Mouse (Mus musculus) retina, adult 2 months (tissue): Measurements from ENCODE around the gene Sec14l1.

Experiments
- DNase-seq: peaks from one replicate; pipeline ENCODE4 v3.0.0-alpha.2; 2012; ENCODE audit warnings: low read depth, low spot score

The Sec14l1 gene

DNA sequence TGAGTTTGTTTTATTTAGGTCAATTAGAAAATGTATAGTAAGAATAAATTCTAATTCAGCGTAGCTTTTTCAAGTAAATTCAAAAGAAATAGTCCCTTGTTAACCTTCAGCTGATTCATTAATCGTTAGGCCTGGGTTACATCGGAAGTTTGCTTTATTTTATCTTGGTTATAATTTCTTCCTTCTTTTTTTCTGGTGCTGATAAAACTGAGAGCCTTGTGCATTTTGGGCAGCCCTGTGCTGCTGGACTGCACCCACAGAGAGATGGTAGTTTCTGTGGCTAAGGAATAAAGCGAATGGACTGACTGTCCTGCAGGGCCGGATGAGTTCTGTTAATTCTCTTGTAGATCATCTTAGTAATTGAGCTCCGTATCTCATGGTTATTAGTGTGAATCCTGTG, 37.6 kb downstream of the Sec14l1 start:
- no peak for DNase-seq

DNA sequence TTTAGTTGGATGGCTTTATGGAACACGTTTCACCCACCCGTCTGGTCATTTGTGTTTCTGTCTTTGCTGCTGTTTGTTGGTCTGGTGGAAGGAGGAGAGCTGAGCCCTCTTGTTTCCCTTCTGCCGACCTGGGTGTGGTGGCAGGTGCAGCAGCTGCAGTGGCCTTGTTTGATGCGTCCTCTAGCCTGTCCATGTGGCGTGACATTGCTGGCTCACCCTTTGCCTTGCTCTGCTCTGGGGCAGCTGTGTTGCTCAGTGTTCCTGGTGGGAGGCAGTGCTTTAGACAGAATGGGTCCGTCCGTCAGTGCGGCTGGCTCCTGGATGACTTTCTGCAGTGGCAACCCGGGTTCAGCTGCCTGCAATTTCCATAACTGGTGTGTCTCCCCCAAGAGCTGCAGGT, 38.6 kb downstream of the Sec14l1 start:
- no peak for DNase-seq

DNA sequence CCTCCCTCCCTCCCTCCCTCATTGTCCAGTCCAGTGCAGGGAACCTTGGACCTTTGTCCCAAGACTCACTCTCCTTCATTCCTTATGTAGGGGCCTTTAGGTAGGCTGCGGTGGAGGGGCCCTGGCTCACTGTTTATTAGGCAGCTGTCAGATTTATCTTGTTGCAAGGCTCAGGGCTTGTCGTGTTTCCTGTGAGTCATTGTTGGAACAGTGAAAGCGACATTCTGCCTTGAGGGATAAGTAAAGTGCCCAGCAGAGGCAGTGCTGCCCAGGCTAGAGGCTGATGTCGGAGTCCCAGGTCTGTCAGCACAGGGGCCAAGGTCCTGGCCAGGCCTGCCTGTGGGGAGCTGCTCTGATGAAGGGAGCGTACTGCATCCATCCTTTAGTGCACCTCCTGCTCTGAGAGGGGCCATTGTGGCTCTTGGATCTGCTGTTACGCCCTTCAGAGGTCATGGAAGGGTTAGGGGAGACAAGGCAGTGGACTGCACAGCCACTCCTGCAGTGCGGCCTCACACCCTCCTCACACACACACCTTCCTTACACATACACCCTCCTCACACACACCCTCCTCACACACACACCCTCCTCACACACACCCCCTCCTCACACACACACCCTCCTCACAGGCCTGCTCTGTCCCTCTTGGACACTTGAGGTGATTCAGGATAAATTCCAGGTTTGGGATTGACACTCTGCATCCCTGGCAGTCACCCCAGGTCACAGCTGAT, 39.3 kb downstream of the Sec14l1 start:
- no peak for DNase-seq

DNA sequence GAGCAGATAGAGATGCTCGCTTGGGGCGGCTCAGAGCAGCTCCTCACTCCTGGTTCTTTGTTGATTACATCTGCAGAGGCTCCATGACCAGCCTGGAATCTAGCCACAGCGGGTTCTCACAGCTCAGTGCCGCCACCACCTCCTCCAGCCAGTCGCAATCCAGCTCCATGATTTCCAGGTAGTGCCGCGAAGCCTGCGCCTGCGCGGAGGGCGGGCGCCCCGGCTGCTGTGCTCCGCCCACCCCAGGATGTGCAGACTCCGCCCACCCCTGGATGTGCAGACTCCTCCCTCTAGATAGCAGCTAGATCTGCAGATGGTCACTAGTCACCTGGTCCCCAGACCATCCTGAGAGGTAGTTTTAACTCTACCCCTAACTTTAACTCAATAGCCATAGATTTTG, 41.8 kb downstream of the Sec14l1 start:
- no peak for DNase-seq

DNA sequence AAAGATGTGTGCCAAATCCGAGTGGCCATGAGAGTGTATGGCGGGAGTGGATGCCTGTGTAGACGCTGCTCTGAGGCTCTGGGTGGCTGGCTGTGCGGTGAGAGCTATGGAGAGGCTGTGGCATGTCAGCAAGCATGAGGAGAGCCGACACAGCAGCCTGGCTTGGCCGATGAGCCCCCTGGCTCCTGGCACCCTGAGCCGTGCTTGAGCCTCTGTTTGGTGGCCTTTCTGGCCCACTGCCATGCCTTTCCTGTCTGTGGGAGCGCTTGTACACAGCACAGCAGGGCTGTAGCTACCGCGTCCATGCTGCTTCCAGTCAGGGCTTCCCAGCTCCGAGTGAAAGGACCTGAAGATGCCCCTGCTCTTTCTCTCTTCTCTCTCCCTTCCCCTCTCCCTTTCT, 43.4 kb downstream of the Sec14l1 start:
- DNase-seq, result no peak

DNA sequence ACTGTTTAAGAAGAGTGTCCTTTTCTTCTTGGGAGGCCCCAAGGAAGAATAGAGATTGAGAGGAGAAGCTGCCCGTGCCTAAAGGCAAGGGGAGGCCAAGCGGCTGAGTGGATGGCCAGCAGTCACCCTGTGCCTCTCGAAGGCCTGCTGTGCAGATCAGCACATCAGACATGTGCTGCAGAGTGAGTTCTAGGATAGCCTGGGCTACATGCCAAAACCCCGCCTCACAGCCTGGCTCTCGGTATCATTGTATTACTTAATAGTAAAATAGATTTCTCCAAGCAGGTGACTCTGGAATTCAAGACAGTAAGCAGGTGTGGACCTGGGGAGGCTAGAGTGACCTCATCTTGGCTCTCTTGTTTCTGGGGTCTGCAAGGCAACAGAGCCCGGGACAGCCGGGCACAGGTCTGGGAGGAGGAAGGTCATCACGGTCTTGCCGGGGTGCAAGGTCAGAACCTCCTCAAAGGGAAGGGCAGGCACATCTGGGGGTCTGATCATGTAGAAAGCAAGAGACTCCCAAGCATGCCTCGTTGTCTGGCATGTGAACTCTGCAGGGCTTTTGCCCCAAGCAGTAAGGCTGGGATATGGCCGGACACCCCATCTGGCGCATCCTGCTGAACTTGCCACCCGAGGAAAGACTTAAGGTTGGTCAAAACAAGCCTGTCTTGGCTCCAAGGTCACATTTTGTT, 44.4 kb downstream of the Sec14l1 start:
- no peak for DNase-seq

DNA sequence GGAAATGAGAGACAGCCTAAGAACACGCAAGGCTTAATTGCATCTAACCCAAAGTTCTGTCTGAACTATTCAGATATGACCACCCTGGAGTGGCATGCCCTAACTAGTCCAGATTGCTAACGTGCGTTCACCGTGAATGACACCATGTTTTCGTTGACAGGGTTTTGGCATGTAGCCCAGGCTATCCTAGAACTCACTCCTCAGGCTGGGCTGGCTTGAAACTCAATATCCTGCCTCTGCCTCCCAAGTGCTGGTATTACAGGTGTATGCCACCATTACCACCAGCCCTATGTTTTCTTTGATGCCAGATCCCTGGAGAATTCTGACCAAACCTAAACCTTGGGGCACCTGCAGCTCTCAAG, 45.0 kb downstream of the Sec14l1 start:
- DNase-seq, result no peak

DNA sequence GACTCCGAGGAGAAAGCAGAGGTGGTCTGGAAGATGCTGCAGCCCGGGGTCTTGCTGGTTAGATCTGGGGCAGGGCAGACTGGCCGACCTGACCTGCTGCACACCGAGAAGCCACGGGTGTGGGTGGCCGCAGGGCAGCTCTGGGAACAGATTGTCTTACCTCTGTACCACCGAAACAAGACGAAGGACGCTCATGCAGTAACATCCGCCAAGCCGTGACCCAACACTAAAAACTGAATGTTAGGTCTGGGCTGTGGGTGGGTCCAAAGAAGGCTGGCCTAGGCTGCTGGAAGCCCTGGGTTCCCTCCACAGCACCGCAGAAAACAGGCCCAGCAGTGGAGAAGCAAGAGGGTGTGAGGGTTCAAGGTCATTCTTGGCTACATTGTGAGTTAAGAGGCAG, 45.8 kb downstream of the Sec14l1 start:
- no peak for DNase-seq

DNA sequence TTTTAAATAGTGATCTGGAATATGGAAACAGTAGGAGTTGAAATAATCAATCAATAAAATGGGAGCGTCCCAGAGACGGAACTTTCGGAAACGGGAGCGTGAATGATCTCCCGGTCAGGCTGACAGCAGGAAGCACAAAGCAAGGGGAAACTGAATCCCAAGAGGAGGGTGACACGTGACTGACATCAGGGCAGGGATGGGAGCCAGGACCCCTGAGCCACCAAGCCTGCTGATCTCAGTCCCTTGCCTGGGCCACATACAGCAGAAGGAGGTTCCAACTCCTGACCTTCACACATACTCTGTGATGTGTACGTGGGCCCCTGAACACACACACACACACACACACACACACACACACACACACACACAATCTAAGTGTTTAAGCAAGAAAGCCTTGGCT, 46.6 kb downstream of the Sec14l1 start:
- no peak for DNase-seq

DNA sequence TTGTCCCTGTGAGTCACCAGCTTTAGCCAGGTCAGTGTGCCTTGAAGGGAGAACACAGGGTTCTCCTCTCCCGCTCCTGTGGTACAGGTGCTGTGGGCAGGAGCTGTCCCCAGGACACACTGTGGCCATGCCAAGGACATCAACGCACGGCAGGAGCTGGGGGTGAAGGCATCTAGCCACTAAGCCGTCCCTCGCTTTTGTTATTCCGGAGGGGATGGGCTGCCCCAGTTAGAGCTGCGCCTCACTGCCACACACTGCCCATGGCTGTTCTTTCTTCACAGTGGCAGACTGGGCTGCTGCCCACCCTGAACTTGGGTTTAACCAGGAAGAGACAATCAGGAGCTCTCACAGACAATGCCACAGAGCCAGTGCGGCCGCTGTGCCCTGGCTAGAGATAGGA, 48.1 kb downstream of the Sec14l1 start:
- no peak for DNase-seq

DNA sequence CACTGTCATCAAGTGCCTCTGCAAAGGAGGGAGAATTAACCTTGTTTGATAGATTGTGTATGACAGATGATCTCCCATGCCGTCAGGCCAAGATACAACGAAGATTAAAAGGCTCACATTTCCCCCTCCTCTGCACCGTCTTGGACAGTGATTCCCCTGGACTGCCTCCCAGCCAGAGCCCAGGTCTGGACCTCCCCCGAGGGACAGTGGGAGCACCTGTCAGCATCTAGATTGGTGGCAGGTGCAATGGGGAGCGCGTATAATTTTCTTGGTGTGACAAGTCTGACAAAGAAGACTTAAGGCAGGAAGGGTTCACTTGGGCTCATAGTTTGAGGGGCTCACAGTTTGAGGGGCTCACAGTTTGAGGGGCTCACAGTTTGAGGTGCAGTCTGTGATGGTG, 48.8 kb downstream of the Sec14l1 start:
- DNase-seq, result no peak

DNA sequence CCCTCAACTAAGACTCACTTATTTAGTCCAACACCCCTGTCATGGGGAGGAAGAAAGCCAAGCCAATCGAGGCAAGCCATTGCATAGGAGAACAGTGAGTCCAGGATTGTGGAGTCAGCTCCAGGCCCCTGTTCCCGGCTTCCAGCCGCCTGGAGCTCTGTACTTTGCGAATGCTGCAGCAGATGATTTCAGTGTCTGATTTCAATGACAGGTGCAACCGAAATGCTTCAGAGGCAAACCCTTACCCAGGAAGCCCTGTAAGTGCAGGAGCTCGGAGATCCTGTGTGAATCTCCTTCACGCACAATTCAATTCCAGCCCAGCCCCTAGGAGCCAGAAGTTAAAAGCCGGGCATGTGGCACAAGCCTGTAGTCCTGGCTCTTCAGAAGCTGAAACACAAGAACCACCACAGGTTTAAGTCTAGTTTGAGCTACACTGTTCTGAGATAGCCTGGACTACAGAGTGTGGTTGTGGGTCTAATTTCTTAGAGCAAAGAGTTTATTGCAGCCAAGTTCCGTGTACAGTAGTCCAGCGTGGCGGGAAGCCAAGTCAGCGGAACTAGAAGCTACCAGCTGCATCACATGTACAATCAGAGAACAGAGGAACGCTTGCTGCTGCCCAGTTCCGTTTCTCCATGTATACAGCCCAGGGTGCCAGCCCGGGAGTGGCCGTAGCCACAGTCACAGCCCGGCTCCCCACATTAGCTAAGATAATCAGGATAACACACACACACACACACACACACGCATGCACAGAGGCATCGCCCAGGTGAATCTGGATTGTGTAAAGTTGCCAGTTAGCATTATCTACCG, 53.5 kb downstream of the Sec14l1 start:
- no peak for DNase-seq

DNA sequence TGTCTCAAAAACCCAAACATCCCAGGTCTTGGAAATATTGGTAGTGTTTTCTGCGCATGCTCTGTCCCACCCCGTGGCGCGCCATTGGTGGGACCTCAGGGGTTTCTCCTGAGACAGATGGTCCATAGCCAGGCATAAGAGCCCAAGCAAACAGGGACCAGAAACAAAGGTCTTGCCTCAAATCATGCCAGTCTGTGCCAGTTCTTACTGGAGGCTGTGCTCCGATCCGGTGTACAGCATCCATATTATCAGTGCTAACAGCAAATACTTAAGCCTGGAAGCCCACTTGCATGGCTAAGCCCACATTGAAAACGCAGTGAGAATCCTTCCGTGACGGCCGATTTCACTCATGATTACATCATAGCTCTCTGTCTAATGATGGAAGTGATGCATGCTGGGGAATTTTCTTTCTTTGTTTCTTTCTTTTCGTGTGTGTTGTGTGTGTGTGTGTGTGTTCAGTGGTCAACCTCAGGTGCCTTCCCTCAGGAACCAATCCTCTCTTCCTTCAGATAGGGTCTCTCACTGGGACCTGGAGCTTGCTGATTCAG, 54.2 kb downstream of the Sec14l1 start:
- DNase-seq, result no peak

DNA sequence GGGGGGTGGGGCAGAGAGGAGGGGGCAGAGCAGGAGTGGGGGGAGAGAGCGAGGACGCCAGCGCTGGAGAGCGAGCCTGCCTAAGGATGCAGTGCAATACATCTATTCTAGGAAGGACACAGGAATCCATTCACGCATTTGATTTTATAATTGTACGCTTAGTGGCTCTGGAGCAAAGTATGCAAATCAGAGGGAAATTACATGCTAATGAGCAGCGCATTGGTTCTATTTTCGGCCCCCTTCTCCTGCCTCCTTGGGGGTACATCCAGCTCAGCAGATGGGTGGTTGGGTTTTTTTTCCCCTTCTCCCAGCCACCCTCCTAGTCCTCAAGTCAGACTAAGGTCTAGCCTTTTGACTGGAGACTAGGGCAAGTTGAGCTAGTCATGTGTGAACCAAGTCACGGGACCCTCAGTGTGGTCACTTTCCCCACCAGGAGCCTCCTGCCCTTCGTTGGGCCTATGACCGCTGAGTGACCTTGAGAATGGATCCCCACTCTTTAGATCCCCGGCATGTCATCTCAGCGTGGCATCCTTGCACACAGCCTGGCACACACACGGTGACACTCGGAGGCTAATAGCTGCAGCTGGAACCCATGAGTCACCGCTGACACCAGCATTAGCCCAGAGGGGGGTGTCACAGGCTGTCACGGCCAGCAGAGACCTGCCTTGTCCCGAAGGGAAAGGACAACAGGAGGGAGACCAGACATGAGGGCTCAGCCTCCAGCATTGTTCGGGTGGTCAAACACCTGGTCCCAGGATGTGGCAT, 55.0 kb downstream of the Sec14l1 start:
- no peak for DNase-seq

DNA sequence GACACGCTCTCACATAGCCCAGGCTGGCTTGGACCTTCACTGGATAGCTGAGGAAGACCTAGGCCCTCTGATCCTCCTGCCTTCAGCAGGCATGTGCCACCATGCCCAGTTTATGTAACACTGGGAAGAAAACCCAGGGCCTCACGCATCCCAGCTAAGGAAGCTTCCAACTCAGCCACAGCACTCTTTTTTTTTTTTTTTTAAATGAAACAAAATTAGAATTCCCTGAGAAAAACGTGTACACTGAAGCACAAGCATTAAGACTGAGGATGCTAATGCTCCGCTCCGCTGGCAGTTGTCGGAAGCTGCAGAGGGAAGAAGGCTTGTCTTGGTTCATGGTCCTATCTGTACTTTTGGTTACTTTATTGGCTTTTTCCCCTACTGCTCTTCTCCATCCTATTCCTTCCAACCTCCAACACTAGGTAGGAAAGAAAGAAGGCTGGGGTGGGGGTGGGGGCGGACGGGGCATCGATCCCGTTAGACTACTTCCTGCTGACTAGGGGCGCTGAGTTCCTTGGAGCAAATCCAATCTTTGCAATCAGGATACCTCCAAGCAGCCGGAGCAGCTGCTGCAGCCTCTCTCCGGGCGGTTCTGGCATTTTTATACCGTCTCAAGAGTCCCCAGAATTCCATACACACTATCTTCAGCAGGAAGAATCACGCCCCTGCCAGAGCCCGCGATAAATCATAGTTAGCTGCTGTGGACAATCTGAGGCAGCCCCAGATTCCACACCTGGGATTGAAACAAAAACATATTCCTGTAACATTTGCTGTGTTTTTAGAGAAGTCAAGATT, 59.3 kb downstream of the Sec14l1 start:
- DNase-seq, result no peak

DNA sequence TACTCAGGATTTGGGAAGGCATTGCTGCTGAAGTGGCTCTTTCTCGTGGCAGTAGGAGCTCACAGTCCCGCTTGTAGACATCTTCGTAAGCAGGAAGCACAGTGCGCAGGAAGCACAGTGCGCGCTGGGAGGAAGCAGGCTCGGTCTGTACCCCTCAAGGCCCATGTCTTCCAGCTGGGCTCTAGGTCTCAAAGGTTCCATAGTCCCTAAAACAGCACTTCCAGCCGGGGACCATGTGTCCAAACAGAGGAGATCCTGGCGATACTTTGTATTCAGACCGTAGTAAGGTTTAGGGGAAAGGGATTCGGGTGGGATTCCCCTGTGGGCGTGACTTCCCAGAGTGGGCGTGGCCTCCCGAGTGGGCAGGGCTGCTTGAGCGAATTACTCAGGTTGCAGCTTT, 60.0 kb downstream of the Sec14l1 start:
- no peak for DNase-seq

DNA sequence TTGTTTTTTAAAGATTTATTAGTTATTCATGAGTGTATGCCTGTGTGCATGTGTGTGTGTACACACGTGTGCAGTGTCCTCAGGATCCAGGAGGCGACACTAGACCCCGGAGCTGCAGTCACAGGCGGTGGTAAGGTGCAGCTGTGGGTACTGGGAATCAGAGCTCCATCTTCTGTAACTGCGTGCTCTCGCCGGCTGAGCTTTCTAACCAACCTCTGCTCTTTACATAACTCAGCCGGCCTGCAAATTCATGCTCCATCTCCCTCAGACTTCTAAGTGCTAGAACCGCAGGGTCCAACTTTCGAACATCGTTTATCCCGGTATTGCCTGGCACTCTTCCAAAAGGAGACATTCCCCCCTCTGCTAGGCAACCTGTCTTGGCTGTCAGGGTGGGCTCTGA, 60.5 kb downstream of the Sec14l1 start:
- DNase-seq, result no peak

DNA sequence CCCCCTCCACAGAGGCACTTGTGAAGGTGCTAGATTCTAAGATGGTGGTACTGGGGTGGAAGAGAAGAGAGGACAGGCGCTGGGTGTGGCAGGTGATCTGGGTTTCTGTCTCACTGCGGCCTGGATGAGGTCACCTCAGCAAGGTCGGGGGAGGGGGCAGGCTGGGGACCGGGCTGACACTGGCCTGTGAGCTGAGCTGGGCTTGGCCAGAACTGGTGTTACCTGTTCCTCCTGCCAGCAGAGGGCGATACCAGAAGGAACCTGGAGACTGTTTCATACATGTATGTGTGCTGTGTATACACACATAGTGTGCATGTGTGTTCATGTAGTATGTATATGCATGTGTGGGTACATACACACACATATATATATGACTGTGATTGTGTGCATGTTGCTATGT, 61.3 kb downstream of the Sec14l1 start:
- no peak for DNase-seq

DNA sequence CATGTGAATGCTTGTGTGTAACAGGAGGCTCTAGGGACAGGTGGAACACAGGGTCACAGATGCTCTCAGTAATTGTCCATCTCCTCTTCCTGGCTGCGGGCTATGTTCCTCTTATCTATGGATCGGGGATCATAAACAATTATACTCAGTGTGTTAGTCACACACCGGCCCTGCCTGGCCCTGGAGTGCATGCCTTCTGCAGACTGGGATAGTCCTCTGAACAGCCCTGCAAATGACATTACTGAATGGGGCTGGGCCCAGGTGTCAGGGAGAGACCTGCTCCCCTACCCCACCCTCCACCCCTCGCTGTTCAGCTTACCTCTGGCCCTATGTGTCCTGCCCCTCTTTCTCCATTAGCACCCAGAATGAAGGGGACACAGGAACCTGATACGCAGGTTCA, 61.9 kb downstream of the Sec14l1 start:
- DNase-seq, result no peak

DNA sequence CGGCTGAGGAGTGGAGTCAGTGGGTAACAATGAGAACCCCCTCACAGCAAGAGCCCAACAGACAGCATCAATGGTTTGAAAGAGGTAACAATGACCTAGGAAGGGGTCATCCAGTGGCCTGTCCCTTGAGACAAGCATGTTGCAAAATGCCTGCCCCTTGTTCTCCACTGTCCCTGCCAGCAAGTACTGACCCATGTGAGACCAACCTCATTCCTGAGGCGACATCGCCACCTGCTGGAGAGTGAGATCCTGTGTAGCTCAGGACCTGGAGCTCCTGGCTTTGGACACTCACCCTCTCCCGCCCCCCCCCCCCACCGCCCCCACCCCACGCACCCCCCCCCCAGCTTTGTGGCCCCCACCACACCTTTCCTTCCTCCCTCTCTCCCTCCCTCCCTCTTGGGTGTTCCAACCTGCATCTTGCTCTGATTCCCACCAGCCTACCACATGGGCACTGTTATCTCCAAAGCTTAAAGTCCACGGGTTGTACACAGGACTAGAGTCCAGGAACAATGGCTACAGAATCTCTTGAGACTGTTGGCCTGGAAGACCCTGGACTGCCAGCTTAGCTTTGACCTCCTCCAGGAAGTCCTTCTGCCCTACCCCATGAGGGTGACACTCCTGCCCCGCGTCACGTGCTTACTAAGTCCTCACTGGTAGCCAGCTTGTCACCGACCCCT, 62.5 kb downstream of the Sec14l1 start:
- peak; percentile 81 for DNase-seq
